Mouse (Mus musculus) CH12.LX (cell line): ENCODE measurements around the gene Hnrnpll. TPM values are rescaled to one million over a fixed set of nuclear protein-coding genes. Genes with fewer than 3 reads are reported as not detected.

Experiments
- DNase-seq: peaks from one replicate; pipeline ENCODE4 v3.0.0-alpha.2; 2013; ENCODE audit errors: extremely low read depth
- H3K27ac ChIP-seq: 2 replicates; pipeline ENCODE4 v1.5.1; 2012; ENCODE audit warnings: low read depth, mild to moderate bottlenecking, control low read depth, moderate library complexity; ENCODE audit not compliant: insufficient read depth
- H3K27me3 ChIP-seq: replicated peaks from 2 replicates; pipeline ENCODE3; 2012; ENCODE audit warnings: inconsistent platforms
- H3K36me3 ChIP-seq, 2 experiments: replicated peaks in 1 of 2; 2 replicates each; pipeline versions ENCODE3 to v1.6.1; 2012; ENCODE audit warnings: inconsistent platforms in 1 of 2, low read length in 1 of 2, mild to moderate bottlenecking in 1 of 2, mixed read lengths in 1 of 2, moderate library complexity in 1 of 2; ENCODE audit not compliant: control insufficient read depth in 1 of 2, insufficient read depth in 1 of 2
- H3K4me1 ChIP-seq, 2 experiments: 2 replicates each; pipeline ENCODE4 v1.6.1; 2012; ENCODE audit warnings: inconsistent platforms in 1 of 2, moderate library complexity in 1 of 2; ENCODE audit not compliant: insufficient read depth in 2 of 2, control insufficient read depth in 1 of 2
- H3K4me2 ChIP-seq: 2 replicates; pipeline ENCODE4 v1.6.1; 2012; ENCODE audit warnings: low read depth, mild to moderate bottlenecking, control low read depth; ENCODE audit not compliant: poor library complexity, insufficient read depth, severe bottlenecking
- H3K4me3 ChIP-seq, 3 experiments: fragments of 150-350 bp in 1 of 3; sonication (generic) in 1 of 3; replicated peaks in 1 of 3; 2 replicates each; pipeline versions ENCODE3 to v1.5.1; 2011 to 2012; ENCODE audit warnings: low read depth in 2 of 3, low read length in 2 of 3, mild to moderate bottlenecking in 2 of 3, moderate library complexity in 2 of 3, control low read depth in 1 of 3, improper control_type of control experiment in 1 of 3, inconsistent platforms in 1 of 3, mixed read lengths in 1 of 3; ENCODE audit not compliant: poor library complexity in 1 of 3
- H3K79me2 ChIP-seq: replicated peaks from 2 replicates; pipeline ENCODE4 v1.6.1; 2012; ENCODE audit warnings: mild to moderate bottlenecking, moderate library complexity; ENCODE audit not compliant: control insufficient read depth, poor library complexity, insufficient read depth, severe bottlenecking; ENCODE audit errors: extremely low read depth
- H3K9ac ChIP-seq: 2 replicates; pipeline ENCODE4 v1.6.1; 2012; ENCODE audit warnings: low read depth, mild to moderate bottlenecking, control low read depth, moderate library complexity; ENCODE audit not compliant: insufficient read depth
- H3K9me3 ChIP-seq: replicated peaks from 2 replicates; pipeline ENCODE3; 2012; ENCODE audit warnings: low read length, inconsistent platforms, mixed read lengths
- BHLHE40 ChIP-seq: IDR thresholded peaks from 2 replicates; pipeline ENCODE4 v1.6.1; 2011; ENCODE audit warnings: mild to moderate bottlenecking, low read depth, low read length, improper control_type of control experiment
- CHD2 ChIP-seq: IDR thresholded peaks from 2 replicates; pipeline ENCODE4 v1.6.1; 2011; ENCODE audit warnings: low read length, improper control_type of control experiment
- CTCF ChIP-seq, 2 experiments: IDR thresholded peaks in 1 of 2; conservative IDR thresholded peaks in 1 of 2; 2 replicates each; pipeline ENCODE4 v1.5.1; 2011 to 2012; ENCODE audit warnings: low read depth in 2 of 2, low read length in 2 of 2, improper control_type of control experiment in 1 of 2, inconsistent platforms in 1 of 2, mild to moderate bottlenecking in 1 of 2, moderate library complexity in 1 of 2
- E2F4 ChIP-seq: IDR thresholded peaks from 2 replicates; pipeline ENCODE4 v1.6.1; 2011; ENCODE audit warnings: low read depth, low read length, improper control_type of control experiment; ENCODE audit not compliant: insufficient replicate concordance
- ELF1 ChIP-seq: IDR thresholded peaks from 2 replicates; pipeline ENCODE4 v1.6.1; 2014; ENCODE audit warnings: low read depth, mild to moderate bottlenecking, inconsistent platforms, low read length, improper control_type of control experiment
- EP300 ChIP-seq: IDR thresholded peaks from 2 replicates; pipeline ENCODE4 v1.6.1; 2011; ENCODE audit warnings: low read length, improper control_type of control experiment
- ETS1 ChIP-seq: conservative IDR thresholded peaks from 2 replicates; pipeline ENCODE4 v1.6.1; 2012; ENCODE audit warnings: low read depth, mild to moderate bottlenecking, inconsistent platforms, low read length, improper control_type of control experiment, moderate library complexity
- GABPA ChIP-seq: IDR thresholded peaks from 2 replicates; pipeline ENCODE4 v1.6.1; 2012; ENCODE audit warnings: low read depth, low read length, improper control_type of control experiment, inconsistent platforms; ENCODE audit not compliant: insufficient replicate concordance
- HCFC1 ChIP-seq: IDR thresholded peaks from 2 replicates; pipeline ENCODE4 v1.6.1; 2012; ENCODE audit warnings: low read depth, mild to moderate bottlenecking, inconsistent platforms, low read length, improper control_type of control experiment
- IRF4 ChIP-seq: IDR thresholded peaks from 2 replicates; pipeline ENCODE4 v1.6.1; 2014; ENCODE audit warnings: low read depth, mild to moderate bottlenecking, inconsistent platforms, low read length, improper control_type of control experiment
- JUN ChIP-seq: IDR thresholded peaks from 2 replicates; pipeline ENCODE4 v1.6.1; 2011; ENCODE audit warnings: low read depth, mild to moderate bottlenecking, low read length, improper control_type of control experiment, moderate library complexity; ENCODE audit not compliant: insufficient read depth
- JUND ChIP-seq: conservative IDR thresholded peaks from 2 replicates; pipeline ENCODE4 v1.6.1; 2011; ENCODE audit warnings: low read depth, low read length, improper control_type of control experiment
- KAT2A ChIP-seq: IDR thresholded peaks from 2 replicates; pipeline ENCODE4 v1.6.1; 2012; ENCODE audit warnings: low read length, improper control_type of control experiment, inconsistent platforms; ENCODE audit not compliant: insufficient replicate concordance
- MAZ ChIP-seq: IDR thresholded peaks from 2 replicates; pipeline ENCODE4 v1.6.1; 2012; ENCODE audit warnings: low read depth, mild to moderate bottlenecking, inconsistent platforms, low read length, improper control_type of control experiment, moderate library complexity
- MEF2A ChIP-seq: IDR thresholded peaks from 2 replicates; pipeline ENCODE4 v1.6.1; 2014; ENCODE audit warnings: low read depth, mild to moderate bottlenecking, inconsistent platforms, low read length, improper control_type of control experiment, borderline replicate concordance
- MXI1 ChIP-seq: IDR thresholded peaks from 2 replicates; pipeline ENCODE4 v1.6.1; 2011; ENCODE audit warnings: mild to moderate bottlenecking, low read depth, low read length, improper control_type of control experiment
- MYC ChIP-seq: IDR thresholded peaks from 2 replicates; pipeline ENCODE4 v1.6.1; 2011; ENCODE audit warnings: low read depth, mild to moderate bottlenecking, improper control_type of control experiment, low read length
- NELFE ChIP-seq: IDR thresholded peaks from 2 replicates; pipeline ENCODE4 v1.6.1; 2011; ENCODE audit warnings: low read depth, low read length, improper control_type of control experiment
- NRF1 ChIP-seq: IDR thresholded peaks from 2 replicates; pipeline ENCODE4 v1.6.1; 2014; ENCODE audit warnings: low read depth, mild to moderate bottlenecking, inconsistent platforms, low read length, improper control_type of control experiment, moderate library complexity
- PAX5 ChIP-seq: IDR thresholded peaks from 2 replicates; pipeline ENCODE4 v1.6.1; 2012; ENCODE audit warnings: low read length, inconsistent platforms, mixed read lengths
- POLR2A ChIP-seq: IDR thresholded peaks from 2 replicates; pipeline ENCODE4 v1.6.1; 2011; ENCODE audit warnings: low read depth, mild to moderate bottlenecking, improper control_type of control experiment, low read length
- POLR2AphosphoS2 ChIP-seq: IDR thresholded peaks from 2 replicates; pipeline ENCODE4 v1.6.1; 2011; ENCODE audit warnings: low read depth, low read length, improper control_type of control experiment
- RCOR1 ChIP-seq: conservative IDR thresholded peaks from 2 replicates; pipeline ENCODE4 v1.6.1; 2012; ENCODE audit warnings: low read depth, mild to moderate bottlenecking, inconsistent platforms, low read length, improper control_type of control experiment
- SIN3A ChIP-seq: IDR thresholded peaks from 2 replicates; pipeline ENCODE4 v1.6.1; 2012; ENCODE audit warnings: low read length, improper control_type of control experiment, inconsistent platforms
- SMC3 ChIP-seq: IDR thresholded peaks from 2 replicates; pipeline ENCODE4 v1.6.1; 2011; ENCODE audit warnings: low read depth, low read length, improper control_type of control experiment
- TCF12 ChIP-seq: IDR thresholded peaks from 2 replicates; pipeline ENCODE4 v1.6.1; 2014; ENCODE audit warnings: low read depth, mild to moderate bottlenecking, inconsistent platforms, low read length, improper control_type of control experiment
- UBTF ChIP-seq: IDR thresholded peaks from 2 replicates; pipeline ENCODE4 v1.6.1; 2012; ENCODE audit warnings: low read depth, mild to moderate bottlenecking, inconsistent platforms, low read length, improper control_type of control experiment, moderate library complexity
- USF1 ChIP-seq: IDR thresholded peaks from 2 replicates; pipeline ENCODE4 v1.6.1; 2014; ENCODE audit warnings: low read depth, mild to moderate bottlenecking, inconsistent platforms, low read length, improper control_type of control experiment
- USF2 ChIP-seq: conservative IDR thresholded peaks from 2 replicates; pipeline ENCODE4 v1.6.1; 2011; ENCODE audit warnings: low read depth, low read length, improper control_type of control experiment
- ZC3H11A ChIP-seq: IDR thresholded peaks from 2 replicates; pipeline ENCODE4 v1.6.1; 2012; ENCODE audit warnings: low read depth, mild to moderate bottlenecking, inconsistent platforms, low read length, improper control_type of control experiment
- ZMIZ1 ChIP-seq: IDR thresholded peaks from 2 replicates; pipeline ENCODE4 v1.6.1; 2012; ENCODE audit warnings: low read depth, mild to moderate bottlenecking, inconsistent platforms, low read length, improper control_type of control experiment
- ZNF384 ChIP-seq: IDR thresholded peaks from 2 replicates; pipeline ENCODE4 v1.6.1; 2012; ENCODE audit warnings: low read depth, low read length, improper control_type of control experiment, inconsistent platforms
- dilution Hi-C: fragments of 300-500 bp; cut with MboI; formaldehyde crosslinking; loops from 2 replicates; pipeline ENCODE4 v1.14.3; 2020; ENCODE audit warnings: low sequenced_read_pairs; ENCODE audit not compliant: extremely low pct_unique_long_range_greater_than_20kb, extremely low pct_ligation_motif_present
- in situ Hi-C: fragments of 300-500 bp; cut with MboI; formaldehyde crosslinking; loops from 3 replicates; pipeline ENCODE4 v1.14.3; 2019; ENCODE audit warnings: low sequenced_read_pairs, low pct_ligation_motif_present, low pct_unique_long_range_greater_than_20kb, mixed read lengths
- polyA plus RNA-seq: library from polyadenylated mRNA; unstranded; fragments of >175 nt; gene quantifications from 2 replicates; pipeline ENCODE4 v1.2.1, GENCODE M21; 2012; ENCODE audit warnings: low read depth; ENCODE audit not compliant: insufficient read length
- total RNA-seq, 2 experiments: library from RNA; depleted of rRNA; stranded (reverse); fragments of 300-350 nt in 1 of 2; fragments of >200 nt in 1 of 2; gene quantifications; 2 replicates each; pipeline ENCODE4 v1.2.3; 2012 to 2014

The Hnrnpll gene
- total and polyA plus RNA-seq, 3 experiments: 14.4 to 24.1 (median 22.3) TPM

DNA sequence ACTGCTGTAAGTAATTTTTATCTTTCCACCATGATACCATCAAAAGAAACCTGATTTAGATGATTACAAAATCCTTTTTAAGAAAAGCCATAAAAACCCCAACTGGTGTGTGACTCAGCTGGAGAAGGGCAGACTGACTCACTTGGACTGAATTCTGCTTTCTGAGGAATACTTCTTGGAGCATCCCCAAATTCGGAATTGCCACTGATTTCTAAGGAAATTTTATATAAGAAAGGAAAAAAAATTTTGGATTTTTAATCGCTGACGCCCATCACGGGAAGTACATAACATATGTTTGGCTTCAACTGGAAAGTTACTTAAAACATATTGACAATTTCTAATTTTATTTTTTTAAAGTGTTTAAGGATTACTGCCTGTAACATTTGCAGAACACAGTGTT, 16.6 kb upstream of the Hnrnpll start:
- Histone ChIP-seq H3K9me3 (peaks cover 5% of the 10 kb centered on the region), H3K4me3 (no peak overlapping the region), H3K27ac (no peak overlapping the region), H3K9ac (no peak overlapping the region), H3K4me1 (no peaks in the 10 kb centered on the region), H3K4me2 (no peak overlapping the region), H3K79me2 (no peaks in the 10 kb centered on the region), H3K36me3 (no peaks in the 10 kb centered on the region), H3K27me3 (peaks cover 55% of the 10 kb centered on the region)
- in situ Hi-C loops: no loop called here
- TF ChIP-seq ZMIZ1: no peak
- TF ChIP-seq KAT2A: no peak
- no peak for TF ChIP-seq USF2
- no peak for TF ChIP-seq POLR2AphosphoS2
- no peak for TF ChIP-seq JUND
- TF ChIP-seq NRF1: no peak
- no peak for TF ChIP-seq GABPA
- no peak for TF ChIP-seq RCOR1
- no peak for TF ChIP-seq CHD2
- DNase-seq: no peak
- dilution Hi-C loops: no loop called here

DNA sequence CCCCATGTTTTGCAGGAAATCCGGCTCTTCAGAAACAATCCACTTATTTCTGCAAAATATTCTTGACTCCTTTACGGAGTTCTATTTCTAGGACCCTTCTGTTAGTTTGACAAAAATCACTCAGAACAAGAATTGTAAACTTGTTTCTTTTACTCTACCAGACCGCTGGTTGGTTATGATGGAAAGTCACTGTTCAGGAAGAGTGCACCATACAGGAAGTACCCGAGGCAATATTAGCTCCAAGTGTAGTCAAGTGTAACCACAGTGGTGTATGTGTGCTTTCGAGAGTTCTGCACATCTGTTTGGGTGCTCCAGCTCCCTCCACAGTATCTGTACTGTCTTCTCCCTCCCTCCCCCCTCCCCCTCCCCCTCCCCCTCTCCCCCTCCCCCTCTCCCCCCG, 5.1 kb upstream of the Hnrnpll start:
- Histone ChIP-seq H3K4me2 (peak overlapping the region; percentile 61), H3K4me3 (no peak overlapping the region), H3K36me3 (no peaks in the 10 kb centered on the region), H3K4me1 (peaks cover 3 to 20% of the 10 kb centered on the region in 2 experiments; a peak in 3 of 4 replicates), H3K27me3 (peaks cover 77% of the 10 kb centered on the region), H3K27ac (no peak overlapping the region), H3K9ac (no peak overlapping the region), H3K79me2 (no peaks in the 10 kb centered on the region), H3K9me3 (peaks cover 7% of the 10 kb centered on the region)
- in situ Hi-C loops (no loop called here), dilution Hi-C loops (no loop called here)
- DNase-seq: peak; percentile 90
- peak; percentile 79 for TF ChIP-seq ELF1
- 0 out of 2 replicates have a peak, but pooled peaks have one; percentile 63 for TF ChIP-seq E2F4
- TF ChIP-seq TCF12: peak; percentile 94
- TF ChIP-seq MYC: peak; percentile 88; the same call in 1 of the 2 replicates
- peak; percentile 68; the same call in 1 of the 2 replicates for TF ChIP-seq JUN
- TF ChIP-seq HCFC1: peak; percentile 13; the same call in 1 of the 2 replicates
- TF ChIP-seq NELFE: no peak
- peak; percentile 1; the same call in 1 of the 2 replicates for TF ChIP-seq SMC3
- TF ChIP-seq MXI1: peak; percentile 45; the same call in 1 of the 2 replicates
- no peak for TF ChIP-seq USF1
- TF ChIP-seq MAZ: 0 out of 2 replicates have a peak, but pooled peaks have one; percentile 77
- TF ChIP-seq ZNF384: peak; percentile 51; the same call in 1 of the 2 replicates
- no peak for TF ChIP-seq UBTF
- peak; percentile 94 for TF ChIP-seq MEF2A
- TF ChIP-seq GABPA: no peak
- peak; percentile 85 for TF ChIP-seq ETS1
- TF ChIP-seq RCOR1: peak; percentile 93
- no peak for TF ChIP-seq KAT2A
- TF ChIP-seq POLR2AphosphoS2: no peak
- TF ChIP-seq PAX5: no peak
- peak; percentile 95 for TF ChIP-seq EP300
- TF ChIP-seq POLR2A: no peak
- peak; percentile 82 for TF ChIP-seq CHD2
- no peak for TF ChIP-seq ZMIZ1
- peak; percentile 77 for TF ChIP-seq BHLHE40
- TF ChIP-seq IRF4: peak; percentile 92
- TF ChIP-seq CTCF (conservative IDR thresholded peaks at IDR 0.05 in 1 of 2, IDR thresholded peaks at IDR 0.05 in 1 of 2; ENCODE audit: low read depth in 2 of 2, low read length in 2 of 2): no peak
- TF ChIP-seq SIN3A: peak; percentile 86; the same call in 1 of the 2 replicates
- TF ChIP-seq ZC3H11A: no peak
- TF ChIP-seq NRF1: no peak
- TF ChIP-seq JUND: peak; percentile 88
